Mouse (Mus musculus) megakaryocyte, embryonic 14.5 days (primary cell): ENCODE data around the gene Tmem110.

Experiments
- FLI1 ChIP-seq: IDR thresholded peaks from 2 replicates; pipeline ENCODE4 v1.6.1; 2012; ENCODE audit warnings: low read length, inconsistent platforms, mixed read lengths
- GATA1 ChIP-seq: IDR thresholded peaks from 3 replicates; pipeline ENCODE4 v1.6.1; 2012; ENCODE audit warnings: mixed read lengths, low read length, inconsistent platforms, borderline replicate concordance

GRCm38 (mm10) chr14:30912641-30913040 lies 87.3 kb downstream of the Tmem110 start:
- TF ChIP-seq GATA1 = no peak
- TF ChIP-seq FLI1 = no peak
